Mouse (Mus musculus) right cerebral cortex, adult 18-20 months (tissue): ENCODE data around the gene Ceacam15.

ENCODE experiments used
- DNase-seq: peaks from one replicate; pipeline ENCODE4 v3.0.0; 2022; ENCODE audit warnings: mixed read lengths

Ceacam15 gene

DNA sequence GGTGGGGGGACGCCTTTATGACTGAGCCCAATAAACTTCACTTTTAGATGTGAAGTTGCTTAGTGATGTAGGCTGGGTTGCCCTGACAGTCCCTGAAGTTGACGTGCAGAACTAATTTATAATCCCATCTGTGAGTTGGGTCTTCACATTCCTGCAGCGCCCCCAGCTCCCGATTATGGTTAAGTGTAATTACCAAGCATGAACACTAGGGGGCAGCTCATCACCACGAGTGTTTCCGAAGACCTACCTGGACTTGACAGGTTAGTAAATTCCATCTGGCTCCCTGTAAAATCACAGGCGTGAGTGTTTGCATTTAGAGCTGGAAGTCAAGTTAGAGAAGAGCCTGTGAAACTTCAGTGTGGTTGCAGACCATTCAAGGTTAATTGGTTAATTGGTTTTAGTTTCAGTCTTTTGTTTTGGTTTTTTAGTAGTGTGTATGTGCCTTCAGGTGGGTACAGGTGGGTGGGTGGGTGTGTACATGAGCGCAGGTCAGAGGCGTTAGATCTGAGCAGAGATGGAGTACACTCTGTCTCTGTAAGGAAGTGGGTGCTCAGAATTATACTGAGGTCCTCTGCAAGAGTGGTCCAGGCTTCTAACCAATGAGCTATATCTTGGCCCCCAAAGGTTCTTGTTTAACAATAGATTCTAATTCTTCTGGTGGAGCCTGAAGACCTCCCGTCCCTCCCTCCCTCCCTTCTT, 45.8 kb downstream of the Ceacam15 start:
- peak; percentile 41 for DNase-seq

DNA sequence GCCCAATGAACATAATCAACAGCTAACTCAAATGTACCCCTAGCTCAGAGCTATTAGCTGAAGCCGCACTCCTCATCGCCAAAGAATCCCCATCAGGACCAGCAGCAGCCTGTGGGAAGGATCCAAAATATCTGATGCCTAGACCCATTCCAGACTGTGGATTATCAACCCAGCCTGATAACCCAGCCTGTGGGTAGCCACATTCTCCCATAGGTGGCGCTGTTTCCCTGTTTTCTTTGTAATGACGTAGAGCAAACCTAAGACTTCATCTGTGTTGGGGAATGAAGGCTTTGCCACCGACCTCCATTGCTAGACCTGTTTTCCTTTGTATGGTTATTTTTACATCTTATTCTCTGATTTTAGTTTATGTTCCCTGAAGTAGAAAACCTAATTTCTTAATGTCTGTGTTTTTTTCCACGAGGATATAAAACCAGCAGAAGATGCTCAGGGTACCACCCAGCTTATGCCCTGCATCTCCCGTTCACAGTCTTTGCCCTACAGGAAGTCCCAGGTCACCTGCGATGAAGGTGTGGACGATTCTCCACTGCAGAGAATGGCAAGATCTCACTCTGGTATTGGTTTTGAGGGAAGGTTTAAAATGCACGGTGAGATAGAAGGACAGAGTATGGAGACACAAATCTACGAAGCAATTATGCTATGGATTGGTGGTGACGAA, 47.3 kb downstream of the Ceacam15 start:
- DNase-seq: peak; percentile 70

DNA sequence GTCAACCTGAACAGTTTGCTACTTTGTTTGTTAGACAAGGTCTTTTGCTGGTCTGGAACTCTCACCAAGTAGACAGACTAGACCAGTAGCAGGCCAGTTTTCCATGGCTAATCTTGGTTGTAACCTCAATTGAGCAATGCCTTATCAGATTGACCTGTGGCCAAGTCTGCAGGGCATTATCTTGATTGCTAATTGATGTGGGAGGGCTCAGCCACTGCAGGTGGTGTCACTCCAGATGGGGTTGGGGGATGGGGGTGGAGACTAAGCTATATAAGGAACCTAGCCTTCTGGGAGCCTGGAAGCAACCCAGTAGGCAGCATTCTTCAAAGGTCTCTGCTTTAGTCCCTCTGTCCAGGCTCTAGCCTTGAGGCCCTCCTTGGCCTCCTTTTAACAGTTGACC, 51.8 kb downstream of the Ceacam15 start:
- no peak for DNase-seq

DNA sequence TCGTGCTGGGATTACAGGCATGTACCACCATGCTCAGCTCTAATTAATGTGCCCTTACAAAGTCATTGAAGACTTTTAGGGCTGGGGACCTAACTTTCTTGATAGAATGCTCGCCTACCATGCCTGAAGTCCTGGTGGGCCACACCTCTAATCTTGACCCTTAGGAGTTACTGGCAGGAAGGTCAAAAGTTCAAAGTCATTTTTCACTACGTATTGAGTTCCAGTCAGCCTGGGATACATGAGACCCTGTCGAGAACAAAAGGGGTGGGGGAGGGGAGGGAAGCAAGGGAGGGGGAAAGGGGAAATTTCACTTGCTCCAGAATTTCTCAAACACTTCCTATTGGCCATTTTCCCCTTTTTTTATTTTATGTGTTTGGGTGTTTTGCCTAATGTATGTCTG, 52.4 kb downstream of the Ceacam15 start:
- no peak for DNase-seq
